Mouse (Mus musculus): ENCODE measurements around the gene Serpinb9. TPM values are rescaled to one million over a fixed set of nuclear protein-coding genes. Genes with fewer than 3 reads are reported as not detected.
"Not testable (repeated sequence)": the region's sequence is repeated elsewhere in the genome, so short reads cannot be mapped to it uniquely, and the experiment has no call there.

Serpinb9 gene
- not detected in 2 replicates for polyA plus RNA-seq (2012; ENCODE audit: insufficient read depth, insufficient read length, low replicate concordance, missing spikeins)

- no peak within 1 kb of the TSS; the same call in 1 of the 2 replicates for H3K4me3 ChIP-seq (ENCODE audit: insufficient read depth, low read depth, low read length)
- no peak within 1 kb of the TSS for H3K27ac ChIP-seq (ENCODE audit: insufficient read depth, low read depth, low read length)
- H3K4me1 ChIP-seq (ENCODE audit: control insufficient read depth, insufficient read depth, low read length), result peaks cover 3% of the 10 kb centered on the region
- WGBS, result 92% methylated on average over 3 of the region's 3 CpGs
- TF ChIP-seq POLR2A (IDR thresholded peaks at IDR 0.05; ENCODE audit: insufficient read depth, low read depth, low read length) (no peak), CTCF (IDR thresholded peaks at IDR 0.05; ENCODE audit: insufficient read depth, low read depth, low read length) (no peak)
Observed at GRCm38 (mm10) chr13:33002950-33003349, at the start of gene Serpinb9. Serpinb9 (plus strand) TSS chr13:33003250.

GRCm38 (mm10) chr13:32956537-32956936 is 46.5 kb upstream of the Serpinb9 start:
- H3K4me1 ChIP-seq (ENCODE audit: control insufficient read depth, insufficient read depth, low read length), result no peaks in the 10 kb centered on the region
- H3K4me3 ChIP-seq (ENCODE audit: insufficient read depth, low read depth, low read length), result no peak overlapping the region
- 67% methylated on average over 4 of the region's 4 CpGs for WGBS
- no peak overlapping the region for H3K27ac ChIP-seq (ENCODE audit: insufficient read depth, low read depth, low read length)
- TF ChIP-seq POLR2A (IDR thresholded peaks at IDR 0.05; ENCODE audit: insufficient read depth, low read depth, low read length) (no peak), CTCF (IDR thresholded peaks at IDR 0.05; ENCODE audit: insufficient read depth, low read depth, low read length) (no peak)

GRCm38 (mm10) chr13:32957917-32958316 is 45.1 kb upstream of the Serpinb9 start:
- 76% methylated on average over 4 of the region's 4 CpGs for WGBS
- H3K27ac ChIP-seq (ENCODE audit: insufficient read depth, low read depth, low read length), result no peak overlapping the region
- H3K4me3 ChIP-seq (ENCODE audit: insufficient read depth, low read depth, low read length), result no peak overlapping the region
- no peaks in the 10 kb centered on the region for H3K4me1 ChIP-seq (ENCODE audit: control insufficient read depth, insufficient read depth, low read length)
- no peak for TF ChIP-seq POLR2A (IDR thresholded peaks at IDR 0.05; ENCODE audit: insufficient read depth, low read depth, low read length)
- no peak for TF ChIP-seq CTCF (IDR thresholded peaks at IDR 0.05; ENCODE audit: insufficient read depth, low read depth, low read length)

GRCm38 (mm10) chr13:32958521-32958920 is 44.5 kb upstream of the Serpinb9 start:
- H3K27ac ChIP-seq (ENCODE audit: insufficient read depth, low read depth, low read length); H3K4me3 ChIP-seq (ENCODE audit: insufficient read depth, low read depth, low read length); H3K4me1 ChIP-seq (ENCODE audit: control insufficient read depth, insufficient read depth, low read length): not testable (repeated sequence)
- 92% methylated on average over 7 of the region's 7 CpGs for WGBS

GRCm38 (mm10) chr13:32963990-32964753 is 38.9 kb upstream of the Serpinb9 start:
- WGBS, result 85% methylated on average over 9 of the region's 9 CpGs

GRCm38 (mm10) chr13:32964989-32965811 is 37.9 kb upstream of the Serpinb9 start, which contains the start of gene Serpinb6b:
Serpinb6b (plus strand) TSS chr13:32965209.
- no peak for TF ChIP-seq POLR2A (IDR thresholded peaks at IDR 0.05; ENCODE audit: insufficient read depth, low read depth, low read length)
- no peak for TF ChIP-seq CTCF (IDR thresholded peaks at IDR 0.05; ENCODE audit: insufficient read depth, low read depth, low read length)
- Histone ChIP-seq H3K4me1 (ENCODE audit: control insufficient read depth, insufficient read depth, low read length) (peaks cover 4% of the 10 kb centered on the region; the same call in 1 of the 2 replicates), H3K27ac (ENCODE audit: insufficient read depth, low read depth, low read length) (no peak within 1 kb of the TSS), H3K4me3 (ENCODE audit: insufficient read depth, low read depth, low read length) (peak within 1 kb of the TSS; percentile 34)
- 37% methylated on average over 16 of the region's 16 CpGs for WGBS

More at GRCm38 (mm10) chr13:32963990-32964753, 38.9 kb upstream of the Serpinb9 start:
- no peak overlapping the region for H3K4me3 ChIP-seq (ENCODE audit: insufficient read depth, low read depth, low read length)
- no peak overlapping the region for H3K27ac ChIP-seq (ENCODE audit: insufficient read depth, low read depth, low read length)
- TF ChIP-seq POLR2A (IDR thresholded peaks at IDR 0.05; ENCODE audit: insufficient read depth, low read depth, low read length) (no peak), CTCF (IDR thresholded peaks at IDR 0.05; ENCODE audit: insufficient read depth, low read depth, low read length) (no peak)
- H3K4me1 ChIP-seq (ENCODE audit: control insufficient read depth, insufficient read depth, low read length), result peaks cover 4% of the 10 kb centered on the region; the same call in 1 of the 2 replicates

GRCm38 (mm10) chr13:32966116-32966515 is 36.9 kb upstream of the Serpinb9 start:
- TF ChIP-seq POLR2A (IDR thresholded peaks at IDR 0.05; ENCODE audit: insufficient read depth, low read depth, low read length) (no peak), CTCF (IDR thresholded peaks at IDR 0.05; ENCODE audit: insufficient read depth, low read depth, low read length) (no peak)
- Histone ChIP-seq H3K4me1 (ENCODE audit: control insufficient read depth, insufficient read depth, low read length) (peaks cover 4% of the 10 kb centered on the region; the same call in 1 of the 2 replicates), H3K27ac (ENCODE audit: insufficient read depth, low read depth, low read length) (no peak overlapping the region), H3K4me3 (ENCODE audit: insufficient read depth, low read depth, low read length) (no peak overlapping the region)
- 78% methylated on average over 5 of the region's 5 CpGs for WGBS

GRCm38 (mm10) chr13:32967233-32967632 is 35.8 kb upstream of the Serpinb9 start:
- TF ChIP-seq CTCF (IDR thresholded peaks at IDR 0.05; ENCODE audit: insufficient read depth, low read depth, low read length) (no peak), POLR2A (IDR thresholded peaks at IDR 0.05; ENCODE audit: insufficient read depth, low read depth, low read length) (no peak)
- Histone ChIP-seq H3K4me3 (ENCODE audit: insufficient read depth, low read depth, low read length) (no peak overlapping the region), H3K4me1 (ENCODE audit: control insufficient read depth, insufficient read depth, low read length) (peaks cover 4% of the 10 kb centered on the region; the same call in 1 of the 2 replicates), H3K27ac (ENCODE audit: insufficient read depth, low read depth, low read length) (no peak overlapping the region)

Measured in olfactory bulb, adult 2 months (tissue).